Mouse (Mus musculus) limb, embryonic 15.5 days (tissue): ENCODE data around the gene Rap1b. TPM values are rescaled to one million over a fixed set of nuclear protein-coding genes. Genes with fewer than 3 reads are reported as not detected.
A peak's percentile ranks its signal among the peaks of the same experiment; 100 is the strongest.

Experiments used
- ATAC-seq: fragments of 200-750 bp; cut with Nextera tagmentation; 2 replicates; pipeline ENCODE4 v1.8.0; 2017; ENCODE audit warnings: low read depth, moderate TSS enrichment; ENCODE audit not compliant: insufficient number of reproducible peaks, low FRiP score, low TSS enrichment
- H3K27ac ChIP-seq: fragments of 300-500 bp; sonication (generic); 2 replicates; pipeline ENCODE4 v1.5.1; 2015; ENCODE audit warnings: moderate library complexity, mild to moderate bottlenecking, inconsistent platforms
- H3K27me3 ChIP-seq: fragments of 300-500 bp; sonication (generic); 2 replicates; pipeline ENCODE4 v1.6.1; 2015; ENCODE audit warnings: inconsistent platforms
- H3K36me3 ChIP-seq: fragments of 300-500 bp; sonication (generic); 2 replicates; pipeline ENCODE4 v1.6.1; 2015; ENCODE audit warnings: inconsistent platforms
- H3K4me1 ChIP-seq: fragments of 300-500 bp; sonication (generic); 2 replicates; pipeline ENCODE4 v1.6.1; 2015; ENCODE audit warnings: inconsistent platforms
- H3K4me2 ChIP-seq: fragments of 300-500 bp; sonication (generic); 2 replicates; pipeline ENCODE4 v1.6.1; 2015; ENCODE audit warnings: mild to moderate bottlenecking, inconsistent platforms
- H3K4me3 ChIP-seq: fragments of 300-500 bp; sonication (generic); 2 replicates; pipeline ENCODE4 v1.5.1; 2015; ENCODE audit warnings: mild to moderate bottlenecking, inconsistent platforms
- H3K9ac ChIP-seq: fragments of 300-500 bp; sonication (generic); 2 replicates; pipeline ENCODE4 v1.6.1; 2015; ENCODE audit warnings: inconsistent platforms
- H3K9me3 ChIP-seq: fragments of 300-500 bp; sonication (generic); 2 replicates; pipeline ENCODE4 v1.6.1; 2016; ENCODE audit warnings: inconsistent platforms
- WGBS: fragments of 180-500 bp; shearing (Covaris S2); methylation state at CpG from one replicate; pipeline ENCODE4 v1.1.7; 2015; 5-methylcytosine and 5-hydroxymethylcytosine counted together
- polyA plus RNA-seq: library from polyadenylated mRNA; unstranded; fragments of >200 nt; fragmentation: Nextera tagmentation; extraction: Ambion mirVana; gene quantifications from 2 replicates; pipeline ENCODE4 v1.2.1, GENCODE M21; 2015

Gene Rap1b
- polyA plus RNA-seq, 1 experiment from 2014 or later, result 184 TPM

GRCm38 (mm10) chr10:117793436-117794030 lies 52.3 kb downstream of the Rap1b start:
- Histone ChIP-seq H3K4me2 (peak overlapping the region; percentile 67), H3K9ac (no peak overlapping the region), H3K36me3 (peaks cover 5% of the 10 kb centered on the region; the same call in 1 of the 2 replicates), H3K4me3 (no peak overlapping the region), H3K9me3 (no peaks in the 10 kb centered on the region), H3K27me3 (no peaks in the 10 kb centered on the region), H3K4me1 (peaks cover 10% of the 10 kb centered on the region), H3K27ac (peak overlapping the region; percentile 86; the same call in 1 of the 2 replicates)
- 73% methylated on average over 11 of the region's 11 CpGs for WGBS
- no peak for ATAC-seq

- Histone ChIP-seq H3K36me3 (peaks cover 11% of the 10 kb centered on the region), H3K4me3 (peak within 1 kb of the TSS; percentile 93), H3K27ac (peak within 1 kb of the TSS; percentile 87), H3K27me3 (no peaks in the 10 kb centered on the region), H3K9me3 (no peaks in the 10 kb centered on the region), H3K4me2 (peak within 1 kb of the TSS; percentile 67), H3K9ac (peak within 1 kb of the TSS; percentile 60), H3K4me1 (peaks cover 10% of the 10 kb centered on the region)
- ATAC-seq, result peak; percentile 98
- under 1% methylated on average over 75 of the region's 75 CpGs for WGBS
Observed at GRCm38 (mm10) chr10:117792141-117793091, 53.4 kb downstream of the Rap1b start, which contains the start of gene Nup107. Gene Nup107, minus strand, starts transcription at chr10:117792705.

GRCm38 (mm10) chr10:117791171-117791470 lies 54.7 kb downstream of the Rap1b start:
- H3K9ac ChIP-seq, result no peak overlapping the region
- 77% methylated on average over 2 of the region's 2 CpGs for WGBS

GRCm38 (mm10) chr10:117790421-117791170 lies 55.2 kb downstream of the Rap1b start:
- Histone ChIP-seq H3K9ac (no peak overlapping the region), H3K4me1 (peaks cover 10% of the 10 kb centered on the region), H3K27ac (no peak overlapping the region), H3K36me3 (peaks cover 29% of the 10 kb centered on the region), H3K9me3 (no peaks in the 10 kb centered on the region), H3K4me2 (0 out of 2 replicates have a peak overlapping the region, but pooled peaks have one; percentile 67), H3K4me3 (0 out of 2 replicates have a peak overlapping the region, but pooled peaks have one; percentile 93), H3K27me3 (no peaks in the 10 kb centered on the region)
- 92% methylated on average over 17 of the region's 17 CpGs for WGBS
- ATAC-seq, result no peak

More at GRCm38 (mm10) chr10:117791171-117791470, 54.7 kb downstream of the Rap1b start:
- Histone ChIP-seq H3K36me3 (peaks cover 24% of the 10 kb centered on the region), H3K4me1 (peaks cover 10% of the 10 kb centered on the region), H3K27ac (no peak overlapping the region), H3K4me2 (peak overlapping the region; percentile 67; the same call in 1 of the 2 replicates), H3K27me3 (no peaks in the 10 kb centered on the region), H3K9me3 (no peaks in the 10 kb centered on the region), H3K4me3 (peak overlapping the region; percentile 93)
- no peak for ATAC-seq

GRCm38 (mm10) chr10:117790011-117790410 lies 55.8 kb downstream of the Rap1b start:
- 82% methylated on average over 1 of the region's 1 CpGs for WGBS
- no peak overlapping the region for H3K9ac ChIP-seq
- H3K27me3 ChIP-seq, result no peaks in the 10 kb centered on the region
- no peak overlapping the region for H3K4me3 ChIP-seq
- no peak overlapping the region for H3K4me2 ChIP-seq
- no peak overlapping the region for H3K27ac ChIP-seq
- H3K9me3 ChIP-seq, result no peaks in the 10 kb centered on the region
- H3K36me3 ChIP-seq, result peaks cover 33% of the 10 kb centered on the region
- H3K4me1 ChIP-seq, result peaks cover 10% of the 10 kb centered on the region
- no peak for ATAC-seq

GRCm38 (mm10) chr10:117784646-117785045 lies 61.2 kb downstream of the Rap1b start:
- Histone ChIP-seq H3K4me3 (no peak overlapping the region), H3K4me1 (no peaks in the 10 kb centered on the region), H3K9ac (no peak overlapping the region), H3K27ac (no peak overlapping the region), H3K4me2 (no peak overlapping the region), H3K9me3 (no peaks in the 10 kb centered on the region), H3K36me3 (peaks cover 75% of the 10 kb centered on the region), H3K27me3 (no peaks in the 10 kb centered on the region)
- no peak for ATAC-seq
- 92% methylated on average over 7 of the region's 7 CpGs for WGBS

- ATAC-seq, result no peak
- Histone ChIP-seq H3K27me3 (no peaks in the 10 kb centered on the region), H3K4me1 (no peaks in the 10 kb centered on the region), H3K4me3 (no peak overlapping the region), H3K9me3 (no peaks in the 10 kb centered on the region), H3K4me2 (no peak overlapping the region), H3K27ac (no peak overlapping the region), H3K36me3 (peaks cover 79% of the 10 kb centered on the region), H3K9ac (no peak overlapping the region)
- 93% methylated on average over 13 of the region's 13 CpGs for WGBS
Observed at GRCm38 (mm10) chr10:117783786-117784420, 61.9 kb downstream of the Rap1b start.

GRCm38 (mm10) chr10:117782491-117783260 lies 63.2 kb downstream of the Rap1b start:
- 93% methylated on average over 14 of the region's 14 CpGs for WGBS
- no peaks in the 10 kb centered on the region for H3K4me1 ChIP-seq
- no peak for ATAC-seq
- H3K9me3 ChIP-seq, result no peaks in the 10 kb centered on the region
- H3K27ac ChIP-seq, result no peak overlapping the region
- H3K27me3 ChIP-seq, result no peaks in the 10 kb centered on the region
- no peak overlapping the region for H3K9ac ChIP-seq
- H3K4me2 ChIP-seq, result no peak overlapping the region
- H3K36me3 ChIP-seq, result peaks cover 85% of the 10 kb centered on the region
- H3K4me3 ChIP-seq, result no peak overlapping the region

GRCm38 (mm10) chr10:117782056-117782455 lies 63.8 kb downstream of the Rap1b start:
- 90% methylated on average over 2 of the region's 2 CpGs for WGBS
- no peak overlapping the region for H3K27ac ChIP-seq
- H3K4me3 ChIP-seq, result no peak overlapping the region
- H3K4me1 ChIP-seq, result no peaks in the 10 kb centered on the region
- no peaks in the 10 kb centered on the region for H3K9me3 ChIP-seq
- H3K36me3 ChIP-seq, result peaks cover 83% of the 10 kb centered on the region
- no peak overlapping the region for H3K4me2 ChIP-seq
- no peaks in the 10 kb centered on the region for H3K27me3 ChIP-seq
- H3K9ac ChIP-seq, result no peak overlapping the region
- no peak for ATAC-seq

- no peaks in the 10 kb centered on the region for H3K4me1 ChIP-seq
- no peak overlapping the region for H3K9ac ChIP-seq
- H3K27me3 ChIP-seq, result no peaks in the 10 kb centered on the region
- no peak for ATAC-seq
- WGBS, result 92% methylated on average over 17 of the region's 17 CpGs
- H3K4me3 ChIP-seq, result no peak overlapping the region
- H3K36me3 ChIP-seq, result peaks cover 82% of the 10 kb centered on the region
- no peaks in the 10 kb centered on the region for H3K9me3 ChIP-seq
- no peak overlapping the region for H3K4me2 ChIP-seq
- no peak overlapping the region for H3K27ac ChIP-seq
Observed at GRCm38 (mm10) chr10:117781021-117781725, 64.7 kb downstream of the Rap1b start.
